Mouse (Mus musculus) liver, postnatal 0 days (tissue): ENCODE data around the gene Evi5l. TPM values are rescaled to one million over a fixed set of nuclear protein-coding genes. Genes with fewer than 3 reads are reported as not detected.

Source experiments
- ATAC-seq: fragments of 200-750 bp; cut with Nextera tagmentation; 2 replicates; pipeline ENCODE4 v1.8.0; 2017; ENCODE audit warnings: mild to moderate bottlenecking, moderate library complexity
- DNase-seq: peaks from one replicate; pipeline ENCODE4 v3.0.0-alpha.2; 2016
- H3K27ac ChIP-seq: fragments of 300-500 bp; sonication (generic); 2 replicates; pipeline ENCODE4 v1.5.1; 2014; ENCODE audit warnings: antibody characterized with exemption, moderate library complexity, mild to moderate bottlenecking, low read depth
- H3K27me3 ChIP-seq: fragments of 300-500 bp; sonication (generic); 2 replicates; pipeline ENCODE4 v1.6.1; 2014; ENCODE audit warnings: low read length, control low read depth, mixed read lengths; ENCODE audit not compliant: insufficient read depth
- H3K36me3 ChIP-seq: fragments of 300-500 bp; sonication (generic); replicated peaks from 2 replicates; pipeline ENCODE4 v1.6.1; 2014; ENCODE audit warnings: mild to moderate bottlenecking, control low read depth, low read length, moderate library complexity, mixed read lengths; ENCODE audit not compliant: insufficient read depth
- H3K4me1 ChIP-seq: fragments of 300-500 bp; sonication (generic); 2 replicates; pipeline ENCODE4 v1.6.1; 2014; ENCODE audit warnings: antibody characterized with exemption, mild to moderate bottlenecking, control low read depth; ENCODE audit not compliant: insufficient read depth
- H3K4me2 ChIP-seq: fragments of 300-500 bp; sonication (generic); 2 replicates; pipeline ENCODE4 v1.6.1; 2014; ENCODE audit warnings: low read depth, mild to moderate bottlenecking, low read length, moderate library complexity, mixed read lengths
- H3K4me3 ChIP-seq: fragments of 300-500 bp; sonication (generic); 2 replicates; pipeline ENCODE4 v1.5.1; 2014; ENCODE audit warnings: low read depth, low read length
- H3K9ac ChIP-seq: fragments of 300-500 bp; sonication (generic); replicated peaks from 2 replicates; pipeline ENCODE4 v1.6.1; 2014; ENCODE audit warnings: mild to moderate bottlenecking, moderate library complexity
- H3K9me3 ChIP-seq: fragments of 300-500 bp; sonication (generic); 2 replicates; pipeline ENCODE4 v1.6.1; 2016; ENCODE audit warnings: mild to moderate bottlenecking, control low read depth, low read length, mixed read lengths
- CTCF ChIP-seq: sonication (generic); IDR thresholded peaks from 2 replicates; pipeline ENCODE4 v1.5.1; 2016; ENCODE audit warnings: antibody characterized with exemption, low read depth
- EP300 ChIP-seq: IDR thresholded peaks from 2 replicates; pipeline ENCODE4 v1.6.1; 2016; ENCODE audit warnings: antibody characterized with exemption, low read depth, mild to moderate bottlenecking
- WGBS: fragments of 180-500 bp; shearing (Covaris S2); extraction: QIAGEN DNeasy Blood & Tissue Kit; methylation state at CpG from one replicate; pipeline ENCODE4 v1.1.7; 2014; ENCODE audit not compliant: insufficient replicate concordance; 5-methylcytosine and 5-hydroxymethylcytosine counted together
- polyA plus RNA-seq: library from polyadenylated mRNA; unstranded; fragments of >200 nt; fragmentation: Nextera tagmentation; extraction: Ambion mirVana; gene quantifications from 2 replicates; pipeline ENCODE4 v1.2.1, GENCODE M21; 2015

Gene Evi5l
- polyA plus RNA-seq, 1 experiment from 2014 or later, result 3.8 TPM

GRCm38 (mm10) chr8:4183409-4183808, 17.0 kb downstream of the Evi5l start:
- H3K4me2 ChIP-seq, result no peak overlapping the region
- 0 out of 2 replicates have a peak, but pooled peaks cover 3% of the 10 kb centered on the region for H3K36me3 ChIP-seq
- no peak for ATAC-seq
- H3K4me1 ChIP-seq, result peaks cover 7% of the 10 kb centered on the region
- no peaks in the 10 kb centered on the region for H3K9me3 ChIP-seq
- H3K4me3 ChIP-seq, result no peak overlapping the region
- TF ChIP-seq CTCF, result no peak
- TF ChIP-seq EP300, result no peak
- H3K27me3 ChIP-seq, result no peaks in the 10 kb centered on the region
- WGBS, result 80% methylated on average over 8 of the region's 8 CpGs
- no peak overlapping the region for H3K27ac ChIP-seq
- H3K9ac ChIP-seq, result no peak overlapping the region
- no peak for DNase-seq

- Histone ChIP-seq H3K27ac (peak overlapping the region; percentile 58), H3K4me2 (no peak overlapping the region), H3K27me3 (no peaks in the 10 kb centered on the region), H3K36me3 (0 out of 2 replicates have a peak, but pooled peaks cover 3% of the 10 kb centered on the region), H3K9ac (no peak overlapping the region), H3K9me3 (no peaks in the 10 kb centered on the region), H3K4me1 (peaks cover 16% of the 10 kb centered on the region), H3K4me3 (no peak overlapping the region)
- DNase-seq (no peak), ATAC-seq (peak; percentile 83)
- TF ChIP-seq EP300, result peak; percentile 9; the same call in 1 of the 2 replicates
- no peak for TF ChIP-seq CTCF
- 66% methylated on average over 2 of the region's 2 CpGs for WGBS
Measured at GRCm38 (mm10) chr8:4186151-4186550, 19.8 kb downstream of the Evi5l start.

GRCm38 (mm10) chr8:4188605-4189004, 22.2 kb downstream of the Evi5l start:
- peak overlapping the region; percentile 55; the same call in 1 of the 2 replicates for H3K27ac ChIP-seq
- H3K4me2 ChIP-seq, result no peak overlapping the region
- no peak overlapping the region for H3K9ac ChIP-seq
- 0 out of 2 replicates have a peak, but pooled peaks cover 3% of the 10 kb centered on the region for H3K36me3 ChIP-seq
- peak; percentile 24 for ATAC-seq
- H3K4me1 ChIP-seq, result peaks cover 24% of the 10 kb centered on the region
- DNase-seq, result no peak
- no peak overlapping the region for H3K4me3 ChIP-seq
- H3K9me3 ChIP-seq, result no peaks in the 10 kb centered on the region
- TF ChIP-seq CTCF (no peak), EP300 (no peak)
- H3K27me3 ChIP-seq, result no peaks in the 10 kb centered on the region

GRCm38 (mm10) chr8:4189031-4189722, 22.8 kb downstream of the Evi5l start:
- TF ChIP-seq EP300 (no peak), CTCF (no peak)
- DNase-seq (peak; percentile 38), ATAC-seq (peak; percentile 81)
- 40% methylated on average over 3 of the region's 3 CpGs for WGBS
- Histone ChIP-seq H3K4me2 (no peak overlapping the region; the same call in 1 of the 2 replicates), H3K4me3 (no peak overlapping the region), H3K9ac (peak overlapping the region; percentile 34), H3K9me3 (no peaks in the 10 kb centered on the region), H3K27ac (peak overlapping the region; percentile 55; the same call in 1 of the 2 replicates), H3K4me1 (peaks cover 24% of the 10 kb centered on the region), H3K36me3 (0 out of 2 replicates have a peak, but pooled peaks cover 3% of the 10 kb centered on the region), H3K27me3 (no peaks in the 10 kb centered on the region)

- H3K4me2 ChIP-seq, result no peak overlapping the region
- H3K27ac ChIP-seq, result no peak overlapping the region
- no peak overlapping the region for H3K4me3 ChIP-seq
- TF ChIP-seq CTCF (no peak), EP300 (no peak)
- no peak for ATAC-seq
- no peaks in the 10 kb centered on the region for H3K9me3 ChIP-seq
- WGBS, result 71% methylated on average over 5 of the region's 5 CpGs
- DNase-seq, result no peak
- peaks cover 19% of the 10 kb centered on the region for H3K4me1 ChIP-seq
- H3K36me3 ChIP-seq, result 0 out of 2 replicates have a peak, but pooled peaks cover 3% of the 10 kb centered on the region
- no peaks in the 10 kb centered on the region for H3K27me3 ChIP-seq
- no peak overlapping the region for H3K9ac ChIP-seq
Measured at GRCm38 (mm10) chr8:4192305-4192704, 25.9 kb downstream of the Evi5l start.

- no peak overlapping the region for H3K4me3 ChIP-seq
- no peaks in the 10 kb centered on the region for H3K27me3 ChIP-seq
- WGBS, result 15% methylated on average over 18 of the region's 18 CpGs
- H3K27ac ChIP-seq, result no peak overlapping the region
- H3K36me3 ChIP-seq, result 0 out of 2 replicates have a peak, but pooled peaks cover 3% of the 10 kb centered on the region
- H3K4me2 ChIP-seq, result peak overlapping the region; percentile 31; the same call in 1 of the 2 replicates
- TF ChIP-seq EP300 (no peak), CTCF (peak; percentile 94)
- no peak overlapping the region for H3K9ac ChIP-seq
- DNase-seq (peak; percentile 90), ATAC-seq (peak; percentile 79)
- H3K9me3 ChIP-seq, result no peaks in the 10 kb centered on the region
- H3K4me1 ChIP-seq, result peaks cover 19% of the 10 kb centered on the region
Measured at GRCm38 (mm10) chr8:4192807-4193587, 26.6 kb downstream of the Evi5l start.
